Mouse (Mus musculus) right cerebral cortex, postnatal 14 days (tissue): ENCODE measurements around the gene Scly.

ENCODE experiments used
- DNase-seq: peaks from one replicate; pipeline ENCODE4 v3.0.0; 2022

Gene Scly

GRCm38 (mm10) chr1:91365816-91366214 is 67.7 kb downstream of the Scly start:
- DNase-seq = no peak

GRCm38 (mm10) chr1:91366215-91367108 is 68.3 kb downstream of the Scly start, which contains the start of gene Erfe:
Gene Erfe (plus strand): TSS chr1:91366430.
- DNase-seq = peak; percentile 57

- no peak for DNase-seq
These were observed 69.2 kb downstream of the Scly start for GRCm38 (mm10) chr1:91367295-91367694.

GRCm38 (mm10) chr1:91369408-91369807 is 71.3 kb downstream of the Scly start:
- no peak for DNase-seq

- no peak for DNase-seq
These were observed 71.9 kb downstream of the Scly start for GRCm38 (mm10) chr1:91370055-91370454.
